Mouse (Mus musculus): ENCODE measurements at regions not wholly inside any gene's neighbourhood (a gene's known extent, or its start where the extent isn't known, plus 50 kb on each side); places are given as distances from the start of the nearest gene placed in this dataset.

DNA sequence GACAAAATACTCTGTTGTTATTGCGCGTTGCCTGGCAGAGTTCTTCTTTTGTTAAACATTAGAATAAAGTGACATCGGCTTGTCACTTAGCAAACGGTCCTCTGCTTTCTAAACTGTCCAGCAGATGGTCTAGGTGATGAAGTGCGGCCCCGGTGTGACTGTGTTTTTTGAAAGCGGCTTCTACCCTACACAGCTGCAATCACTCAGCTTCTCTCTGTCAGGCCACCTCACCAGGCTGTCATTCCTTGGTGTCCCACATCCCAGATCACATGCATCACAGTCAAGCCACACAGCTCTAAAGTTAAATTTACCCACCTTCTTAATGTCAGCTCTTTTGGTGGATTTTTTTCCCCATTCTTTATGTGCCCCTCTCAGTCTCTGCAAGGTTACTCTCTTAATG, 282.0 kb upstream of the Kif2a start:
- DNase-seq (ENCODE audit: low read depth), result no peak

DNA sequence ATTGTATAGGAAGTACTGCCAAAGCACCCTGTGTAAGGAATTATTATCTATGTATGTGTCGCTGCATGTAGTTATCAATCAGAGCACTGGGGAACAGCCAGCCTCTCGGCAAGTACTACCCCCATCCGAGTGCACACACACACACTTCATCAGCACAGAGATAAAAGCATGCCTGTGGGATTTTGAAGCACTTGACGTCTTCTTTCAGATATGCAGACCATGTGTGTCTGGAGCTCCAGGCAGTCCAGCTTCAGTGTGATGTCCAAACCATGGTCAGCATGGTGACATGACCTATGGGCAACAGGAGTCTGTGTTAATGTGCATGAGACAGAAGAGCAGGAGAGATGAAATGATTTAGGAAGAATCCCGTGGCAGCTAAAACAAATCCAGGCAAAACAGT, 281.4 kb upstream of the Kif2a start:
- DNase-seq (ENCODE audit: low read depth), result no peak

- DNase-seq (ENCODE audit: low read depth), result no peak
Observed at GRCm38 (mm10) chr13:107300792-107301191, 278.9 kb upstream of the Kif2a start.

DNA sequence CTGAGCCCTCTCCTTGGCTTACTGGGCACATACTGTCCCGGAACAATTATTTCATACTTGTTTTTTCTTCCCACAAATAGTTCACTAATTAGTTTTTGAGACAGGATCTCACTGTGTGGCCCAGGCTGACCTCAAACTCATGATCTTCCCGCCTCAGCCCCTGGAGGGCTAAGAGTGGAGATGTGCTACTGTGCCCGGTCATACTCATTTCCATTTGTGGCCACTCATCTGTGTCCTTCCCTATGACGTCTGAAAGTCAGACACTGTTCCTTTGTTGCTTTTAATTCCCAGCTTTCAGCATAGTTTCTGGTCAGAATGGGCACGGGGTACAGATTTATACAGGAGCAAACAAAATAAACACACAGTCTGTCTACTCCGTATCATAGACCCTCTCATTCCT, 242.7 kb upstream of the Kif2a start:
- no peak for DNase-seq (ENCODE audit: low read depth)

DNA sequence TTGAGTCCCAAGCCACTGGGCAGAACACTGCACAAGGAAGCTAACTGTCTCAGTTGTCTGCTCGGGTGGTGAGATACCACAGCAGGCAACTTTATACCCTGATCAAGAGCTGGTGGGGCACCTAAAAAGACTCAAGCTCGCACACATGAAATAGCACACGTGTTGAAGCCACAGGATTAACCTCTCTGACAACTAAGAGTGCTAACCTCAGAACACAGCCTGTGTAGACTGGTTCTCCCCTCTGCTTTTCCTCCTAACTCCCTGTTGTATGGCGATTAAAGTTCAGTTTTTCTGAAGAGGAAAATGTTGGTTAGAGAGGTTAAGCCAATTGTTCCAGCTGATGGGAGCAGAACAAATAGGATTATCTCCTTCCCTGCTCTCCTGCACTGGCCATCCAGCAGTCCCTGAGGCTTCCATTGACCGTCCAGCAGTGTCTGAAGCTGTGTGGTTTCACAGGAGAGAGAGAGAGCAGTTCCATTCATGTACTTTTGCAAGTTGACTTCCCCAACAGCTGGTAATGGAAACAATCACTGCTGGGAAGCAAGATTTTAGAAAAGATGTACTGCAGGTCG, 239.6 kb upstream of the Kif2a start:
- DNase-seq (ENCODE audit: low read depth), result no peak

- DNase-seq (ENCODE audit: low read depth), result no peak
Observed at GRCm38 (mm10) chr13:107260274-107260673, 238.3 kb upstream of the Kif2a start.

DNA sequence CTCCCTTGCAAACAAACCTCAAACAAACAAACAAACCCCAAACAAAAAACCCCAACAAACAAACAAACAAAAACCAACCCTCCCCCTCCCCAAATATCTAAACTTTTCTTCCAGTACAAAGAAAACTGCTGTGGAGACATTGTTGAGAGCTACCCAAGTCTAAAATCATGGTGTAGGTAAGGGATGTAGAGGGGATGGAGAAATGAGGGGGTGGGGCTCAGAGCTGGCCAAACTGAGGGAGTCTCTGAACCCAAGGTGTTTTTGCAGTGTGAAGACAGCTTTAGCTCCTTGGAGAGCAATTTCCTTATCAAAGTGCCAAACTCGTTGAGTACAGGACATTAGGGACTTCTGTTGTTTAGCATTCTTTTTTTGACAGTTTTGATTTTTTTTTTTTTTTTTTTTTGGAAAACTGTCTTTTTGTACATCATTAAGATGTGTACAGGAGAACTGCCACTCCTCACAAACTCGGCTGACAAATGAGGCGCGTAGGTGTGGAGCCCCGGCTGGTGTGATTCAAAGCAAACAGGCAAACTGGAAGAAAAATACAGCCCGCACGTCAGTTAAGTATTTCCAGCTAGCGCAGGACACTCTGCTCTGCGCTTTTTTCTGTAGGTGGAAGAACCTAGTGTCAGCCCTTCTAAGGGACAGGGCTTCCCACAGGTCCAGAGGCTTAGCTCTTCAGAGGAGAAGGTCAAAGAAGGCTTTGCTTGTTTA, 226.0 kb upstream of the Kif2a start:
- no peak for DNase-seq (ENCODE audit: low read depth)

GRCm38 (mm10) chr13:107246956-107247751, 225.2 kb upstream of the Kif2a start:
- DNase-seq (ENCODE audit: low read depth), result no peak

- DNase-seq (ENCODE audit: low read depth), result no peak
Observed at GRCm38 (mm10) chr13:107244173-107244572, 222.2 kb upstream of the Kif2a start.

GRCm38 (mm10) chr13:107239035-107239387, 217.1 kb upstream of the Kif2a start:
- DNase-seq (ENCODE audit: low read depth), result no peak

DNA sequence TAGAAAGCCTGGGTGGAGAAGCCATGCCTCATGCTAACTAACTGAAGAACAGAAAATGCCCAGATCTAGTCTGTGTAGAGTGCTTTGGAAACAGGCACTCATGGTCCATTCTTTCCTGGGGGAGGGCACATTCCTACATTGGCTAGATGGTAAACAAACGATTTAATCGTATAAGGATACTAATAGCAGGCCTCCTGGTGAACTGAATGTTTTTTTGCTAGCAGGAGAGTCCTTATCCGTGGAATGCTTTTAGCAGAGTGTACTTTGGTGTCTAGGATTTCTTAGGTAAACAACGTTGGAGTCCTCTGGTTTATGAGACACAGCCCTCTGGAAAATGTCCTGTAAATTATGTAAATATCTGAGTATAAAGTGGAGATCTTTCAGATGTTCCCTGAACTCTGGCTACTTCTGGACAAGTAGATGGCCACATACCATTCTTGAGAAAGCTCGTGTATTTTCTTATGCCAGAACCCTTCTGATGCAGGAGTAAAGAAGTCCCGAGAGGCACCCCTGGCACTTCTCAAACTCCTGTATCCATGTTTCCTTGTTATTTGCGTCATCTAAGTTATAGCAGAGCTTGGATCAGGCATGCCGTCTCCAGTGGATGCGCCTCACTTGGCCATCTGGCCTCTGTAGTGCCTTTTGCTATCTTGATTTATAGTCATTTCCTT, 216.6 kb upstream of the Kif2a start:
- DNase-seq (ENCODE audit: low read depth), result no peak

DNA sequence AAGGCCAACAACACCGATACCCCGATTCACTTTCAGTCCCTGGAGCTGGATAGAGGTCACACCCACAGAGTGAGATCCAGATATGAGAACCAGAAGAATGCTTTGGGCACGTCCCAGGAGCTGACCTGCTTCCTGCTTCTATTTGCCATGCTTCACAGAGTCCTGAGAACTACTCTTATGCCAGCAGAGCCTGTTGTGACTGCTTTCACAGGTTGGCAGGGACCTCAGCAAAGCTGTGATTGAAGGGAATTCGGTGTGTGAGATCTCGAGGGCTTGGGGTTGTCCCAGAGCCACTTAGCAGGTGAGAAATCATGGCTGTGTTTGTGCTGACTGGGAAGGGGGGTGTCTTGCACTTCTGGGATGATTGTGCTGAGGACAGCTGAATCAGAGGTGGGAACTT, 197.5 kb upstream of the Kif2a start:
- DNase-seq (ENCODE audit: low read depth), result no peak

DNA sequence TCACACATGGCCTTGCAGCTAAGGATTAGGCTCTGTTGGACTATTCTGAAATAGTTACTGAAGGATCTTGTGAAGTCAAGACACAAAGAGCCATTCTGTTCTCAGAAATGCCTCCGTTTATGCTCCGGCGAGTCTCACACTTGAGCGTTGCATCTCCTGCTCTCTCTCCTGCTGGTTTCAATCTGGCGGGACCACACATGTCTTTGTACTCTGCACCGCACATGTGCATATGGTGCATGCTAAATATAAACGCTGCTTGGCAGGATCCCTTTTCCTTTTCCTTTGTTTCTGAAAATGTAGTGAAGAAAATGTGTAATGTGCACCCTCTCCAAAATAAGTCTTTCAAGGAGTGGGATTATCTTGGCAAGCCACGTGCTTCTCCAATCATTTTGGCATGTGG, 196.4 kb upstream of the Kif2a start:
- DNase-seq (ENCODE audit: low read depth), result no peak

DNA sequence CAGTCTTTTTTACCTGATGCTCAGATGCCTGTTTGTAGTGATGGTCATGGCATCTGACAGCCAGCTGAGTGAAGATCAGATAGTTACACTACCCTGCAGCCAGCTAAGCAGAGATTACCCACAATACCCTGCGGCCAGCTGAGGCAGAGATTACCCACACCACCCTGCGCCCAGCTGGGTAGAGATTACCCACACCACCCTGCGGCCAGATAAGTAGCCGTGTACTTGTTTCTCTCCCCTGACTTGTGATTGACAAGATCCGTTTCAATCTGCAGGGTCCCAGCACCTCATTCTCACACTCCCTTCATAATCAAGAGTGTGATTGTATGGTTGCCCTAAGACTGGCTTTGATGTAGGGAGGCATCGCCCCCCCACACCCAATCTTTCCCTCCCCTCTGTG, 195.9 kb upstream of the Kif2a start:
- no peak for DNase-seq (ENCODE audit: low read depth)

GRCm38 (mm10) chr13:107213281-107213680, 191.4 kb upstream of the Kif2a start:
- DNase-seq (ENCODE audit: low read depth), result no peak

GRCm38 (mm10) chr13:107210676-107211075, 188.8 kb upstream of the Kif2a start:
- no peak for DNase-seq (ENCODE audit: low read depth)

GRCm38 (mm10) chr13:107207354-107208181, 185.6 kb upstream of the Kif2a start:
- peak; percentile 4 for DNase-seq (ENCODE audit: low read depth)

DNA sequence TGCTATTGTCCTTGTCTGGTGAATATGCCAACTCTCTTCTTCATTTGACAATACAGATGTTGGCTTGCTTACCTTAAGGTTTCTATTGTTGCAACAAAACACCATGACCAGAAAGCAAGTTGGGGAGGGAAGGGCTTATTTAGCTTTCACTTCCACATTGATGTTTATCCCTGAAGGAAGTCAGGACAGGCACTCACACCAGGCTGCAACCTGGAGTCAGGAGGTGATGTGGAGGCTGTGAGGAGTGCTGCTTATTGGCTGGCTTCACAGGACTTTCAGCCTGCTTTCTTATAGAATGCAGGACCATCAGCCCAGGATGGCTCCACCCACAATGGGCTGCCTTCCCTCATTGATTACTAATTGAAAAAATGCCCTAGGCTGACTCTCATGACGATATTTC, 177.9 kb upstream of the Kif2a start:
- no peak for DNase-seq (ENCODE audit: low read depth)

DNA sequence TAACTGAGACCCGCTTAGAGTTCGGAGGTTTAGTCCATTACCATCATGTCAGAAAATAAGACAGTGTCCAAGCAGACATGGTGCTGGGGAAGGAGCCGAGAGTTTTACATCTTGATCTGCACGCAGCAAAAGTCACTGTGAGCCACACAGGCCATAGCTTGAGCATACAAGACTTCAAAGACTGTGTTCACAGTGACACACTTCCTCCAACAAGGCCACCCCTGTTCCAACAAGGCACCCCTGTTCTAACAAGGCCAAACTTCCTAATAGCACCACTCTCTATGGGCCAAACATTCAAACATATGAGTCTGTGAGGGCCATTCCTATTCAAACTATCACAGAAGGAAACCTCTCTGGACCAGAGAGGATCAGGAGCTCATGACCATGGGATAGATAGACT, 171.5 kb upstream of the Kif2a start:
- DNase-seq (ENCODE audit: low read depth), result no peak

- no peak for DNase-seq (ENCODE audit: low read depth)
Observed at GRCm38 (mm10) chr13:107187258-107187878, 165.4 kb upstream of the Kif2a start.

- peak; percentile 29 for DNase-seq (ENCODE audit: low read depth)
Observed at GRCm38 (mm10) chr13:107182544-107182943, 160.6 kb upstream of the Kif2a start.

Data from induced T-regulatory cell, adult 2 months (primary cell).